Mouse (Mus musculus) gastrocnemius, postnatal 36 days (tissue): ENCODE measurements around the gene Map2k3. TPM values are rescaled to one million over a fixed set of nuclear protein-coding genes. Genes with fewer than 3 reads are reported as not detected.

Source experiments
- total RNA-seq, 2 experiments: library from RNA; stranded (reverse); gene quantifications; 2 replicates each; pipeline ENCODE4 v1.2.3; 2021

Map2k3 gene
- total RNA-seq, 2 experiments from 2014 or later, result 172 to 192 TPM

Other genes with a start within 250 kb of the Map2k3 start
- 1 to 10 TPM; 8.2 to 8.5 TPM for gene Llgl1, start 232.3 kb upstream of the Map2k3 start, total RNA-seq
- 10 to 100 TPM; 91.5 to 95.2 TPM for gene Flii, start 204.8 kb upstream of the Map2k3 start, total RNA-seq
- 10 to 100 TPM; 70.1 to 91.0 TPM for gene Mief2, start 203.6 kb upstream of the Map2k3 start, total RNA-seq
- gene Top3a, start 154.7 kb upstream of the Map2k3 start, total RNA-seq, result 1 to 10 TPM; 3.2 to 4.5 TPM
- gene Smcr8, start 154.5 kb upstream of the Map2k3 start, total RNA-seq, result 10 to 100 TPM; 12.6 to 19.2 TPM
- 10 to 100 TPM; 12.9 to 13.6 TPM for gene Shmt1, start 120.3 kb upstream of the Map2k3 start, total RNA-seq
- gene Dhrs7b, start 101.4 kb upstream of the Map2k3 start, total RNA-seq, result 10 to 100 TPM; 19.1 to 21.1 TPM
- gene Tmem11, start 52.8 kb upstream of the Map2k3 start, total RNA-seq, result 10 to 100 TPM; 37.7 to 41.3 TPM
- 1 to 10 TPM; 6.8 to 9.6 TPM for gene Natd1, start 17.3 kb upstream of the Map2k3 start, total RNA-seq
- gene Kcnj12, start 90.5 kb downstream of the Map2k3 start, total RNA-seq, result 10 to 100 TPM; 56.1 to 69.0 TPM
- under 1 TPM; 0.30 to 0.43 TPM for gene Tnfrsf13b, start 194.7 kb downstream of the Map2k3 start, total RNA-seq
- 10 to 100 TPM; 13.1 to 18.6 TPM for gene Usp22, start 243.0 kb downstream of the Map2k3 start, total RNA-seq